Mouse (Mus musculus) small intestine, adult 2 months (tissue): ENCODE data around the gene Chdh.

ENCODE experiments used
- CTCF ChIP-seq: fragments of 200-500 bp; IDR thresholded peaks from 2 replicates; pipeline ENCODE4 v1.5.1; 2012; ENCODE audit warnings: low read depth, mild to moderate bottlenecking, control low read depth, inconsistent platforms, low read length, moderate library complexity, mixed read lengths; ENCODE audit not compliant: insufficient replicate concordance, insufficient read length; ENCODE audit errors: extremely low read depth
- POLR2A ChIP-seq: fragments of 200-500 bp; IDR thresholded peaks from 2 replicates; pipeline ENCODE4 v1.6.1; 2012; ENCODE audit warnings: low read depth, mild to moderate bottlenecking, control low read depth, inconsistent platforms, low read length, moderate library complexity

DNA sequence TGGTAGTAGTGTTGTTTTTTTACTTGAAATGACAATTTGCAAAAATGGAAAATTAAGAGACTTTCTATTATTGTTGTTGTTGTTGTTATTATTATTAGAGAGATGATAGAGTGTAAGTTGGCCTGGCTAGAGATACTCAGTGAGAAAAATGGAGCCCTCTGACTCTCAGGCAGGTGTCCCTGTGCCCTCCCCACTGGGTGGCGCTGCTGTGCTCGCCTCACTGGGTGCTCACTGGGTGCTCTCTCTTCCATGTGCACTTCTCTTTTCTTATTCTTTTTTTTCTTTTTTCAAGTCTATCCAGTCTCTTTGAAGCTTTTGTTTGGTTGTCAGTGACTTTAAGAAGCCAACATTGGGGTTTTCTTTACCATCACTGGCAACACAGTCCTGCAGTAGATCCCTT is 18.6 kb downstream of the Chdh start:
- TF ChIP-seq CTCF (peak; percentile 58), POLR2A (no peak)
